Mouse (Mus musculus): ENCODE measurements around the gene Sgsm2. TPM values are rescaled to one million over a fixed set of nuclear protein-coding genes. Genes with fewer than 3 reads are reported as not detected.

The Sgsm2 gene
- polyA plus RNA-seq, 1 experiment from 2014 or later: 6.0 TPM

- H3K4me1 ChIP-seq (ENCODE audit: control insufficient read depth, insufficient read depth, low read length): 0 out of 2 replicates have a peak, but pooled peaks cover 3% of the 10 kb centered on the region
- WGBS: 78% methylated on average over 6 of the region's 6 CpGs
- no peaks in the 10 kb centered on the region for H3K9me3 ChIP-seq (replicated peaks; ENCODE audit: control insufficient read depth, low read length)
- H3K27ac ChIP-seq (ENCODE audit: low read length): no peak overlapping the region
- no peak overlapping the region for H3K9ac ChIP-seq (ENCODE audit: low read length)
- no peaks in the 10 kb centered on the region for H3K27me3 ChIP-seq (ENCODE audit: control insufficient read depth, insufficient read depth, low read length)
- no peak overlapping the region for H3K4me3 ChIP-seq (replicated peaks; ENCODE audit: low read length)
- no peak for ATAC-seq (ENCODE audit: insufficient read depth, low FRiP score)
- H3K4me2 ChIP-seq (ENCODE audit: low read depth, low read length): no peak overlapping the region
- H3K36me3 ChIP-seq (ENCODE audit: control insufficient read depth, insufficient read depth, low read length): no peaks in the 10 kb centered on the region
Measured at GRCm38 (mm10) chr11:74869603-74870002, 27.3 kb downstream of the Sgsm2 start.

GRCm38 (mm10) chr11:74868046-74868760, 28.7 kb downstream of the Sgsm2 start:
- Histone ChIP-seq H3K4me3 (replicated peaks; ENCODE audit: low read length) (no peak overlapping the region), H3K36me3 (ENCODE audit: control insufficient read depth, insufficient read depth, low read length) (no peaks in the 10 kb centered on the region), H3K9me3 (replicated peaks; ENCODE audit: control insufficient read depth, low read length) (no peaks in the 10 kb centered on the region), H3K4me2 (ENCODE audit: low read depth, low read length) (no peak overlapping the region), H3K4me1 (ENCODE audit: control insufficient read depth, insufficient read depth, low read length) (0 out of 2 replicates have a peak, but pooled peaks cover 3% of the 10 kb centered on the region), H3K27ac (ENCODE audit: low read length) (no peak overlapping the region), H3K9ac (ENCODE audit: low read length) (no peak overlapping the region), H3K27me3 (ENCODE audit: control insufficient read depth, insufficient read depth, low read length) (no peaks in the 10 kb centered on the region)
- ATAC-seq (ENCODE audit: insufficient read depth, low FRiP score): no peak
- WGBS: 91% methylated on average over 13 of the region's 13 CpGs

- no peak for ATAC-seq (ENCODE audit: insufficient read depth, low FRiP score)
Measured at GRCm38 (mm10) chr11:74867181-74867580, 29.7 kb downstream of the Sgsm2 start.

GRCm38 (mm10) chr11:74866640-74867039, 30.2 kb downstream of the Sgsm2 start:
- no peak overlapping the region for H3K4me2 ChIP-seq (ENCODE audit: low read depth, low read length)
- no peak overlapping the region for H3K9ac ChIP-seq (ENCODE audit: low read length)
- 70% methylated on average over 4 of the region's 4 CpGs for WGBS
- H3K36me3 ChIP-seq (ENCODE audit: control insufficient read depth, insufficient read depth, low read length): no peaks in the 10 kb centered on the region
- 0 out of 2 replicates have a peak, but pooled peaks cover 3% of the 10 kb centered on the region for H3K4me1 ChIP-seq (ENCODE audit: control insufficient read depth, insufficient read depth, low read length)
- H3K4me3 ChIP-seq (replicated peaks; ENCODE audit: low read length): no peak overlapping the region
- H3K27ac ChIP-seq (ENCODE audit: low read length): no peak overlapping the region
- H3K27me3 ChIP-seq (ENCODE audit: control insufficient read depth, insufficient read depth, low read length): no peaks in the 10 kb centered on the region
- peak; percentile 10; the same call in 1 of the 2 replicates for ATAC-seq (ENCODE audit: insufficient read depth, low FRiP score)
- H3K9me3 ChIP-seq (replicated peaks; ENCODE audit: control insufficient read depth, low read length): no peaks in the 10 kb centered on the region

More at GRCm38 (mm10) chr11:74867181-74867580, 29.7 kb downstream of the Sgsm2 start:
- 83% methylated on average over 2 of the region's 2 CpGs for WGBS
- Histone ChIP-seq H3K4me3 (replicated peaks; ENCODE audit: low read length) (no peak overlapping the region), H3K4me1 (ENCODE audit: control insufficient read depth, insufficient read depth, low read length) (0 out of 2 replicates have a peak, but pooled peaks cover 3% of the 10 kb centered on the region), H3K9me3 (replicated peaks; ENCODE audit: control insufficient read depth, low read length) (no peaks in the 10 kb centered on the region), H3K36me3 (ENCODE audit: control insufficient read depth, insufficient read depth, low read length) (no peaks in the 10 kb centered on the region), H3K27me3 (ENCODE audit: control insufficient read depth, insufficient read depth, low read length) (no peaks in the 10 kb centered on the region), H3K9ac (ENCODE audit: low read length) (no peak overlapping the region), H3K4me2 (ENCODE audit: low read depth, low read length) (no peak overlapping the region), H3K27ac (ENCODE audit: low read length) (no peak overlapping the region)

- Histone ChIP-seq H3K4me2 (ENCODE audit: low read depth, low read length) (no peak overlapping the region), H3K4me1 (ENCODE audit: control insufficient read depth, insufficient read depth, low read length) (no peaks in the 10 kb centered on the region), H3K27me3 (ENCODE audit: control insufficient read depth, insufficient read depth, low read length) (no peaks in the 10 kb centered on the region), H3K36me3 (ENCODE audit: control insufficient read depth, insufficient read depth, low read length) (no peaks in the 10 kb centered on the region), H3K9ac (ENCODE audit: low read length) (no peak overlapping the region), H3K4me3 (replicated peaks; ENCODE audit: low read length) (no peak overlapping the region), H3K27ac (ENCODE audit: low read length) (no peak overlapping the region), H3K9me3 (replicated peaks; ENCODE audit: control insufficient read depth, low read length) (no peaks in the 10 kb centered on the region)
- no peak for ATAC-seq (ENCODE audit: insufficient read depth, low FRiP score)
- WGBS: 80% methylated on average over 9 of the region's 9 CpGs
Measured at GRCm38 (mm10) chr11:74865252-74865651, 31.6 kb downstream of the Sgsm2 start.

- Histone ChIP-seq H3K4me3 (replicated peaks; ENCODE audit: low read length) (no peak overlapping the region), H3K9ac (ENCODE audit: low read length) (no peak overlapping the region), H3K4me1 (ENCODE audit: control insufficient read depth, insufficient read depth, low read length) (no peaks in the 10 kb centered on the region), H3K27ac (ENCODE audit: low read length) (no peak overlapping the region), H3K9me3 (replicated peaks; ENCODE audit: control insufficient read depth, low read length) (no peaks in the 10 kb centered on the region), H3K36me3 (ENCODE audit: control insufficient read depth, insufficient read depth, low read length) (no peaks in the 10 kb centered on the region), H3K4me2 (ENCODE audit: low read depth, low read length) (no peak overlapping the region), H3K27me3 (ENCODE audit: control insufficient read depth, insufficient read depth, low read length) (no peaks in the 10 kb centered on the region)
- WGBS: 85% methylated on average over 9 of the region's 9 CpGs
- no peak for ATAC-seq (ENCODE audit: insufficient read depth, low FRiP score)
Measured at GRCm38 (mm10) chr11:74864421-74864820, 32.4 kb downstream of the Sgsm2 start.

- Histone ChIP-seq H3K9me3 (replicated peaks; ENCODE audit: control insufficient read depth, low read length) (no peaks in the 10 kb centered on the region), H3K27me3 (ENCODE audit: control insufficient read depth, insufficient read depth, low read length) (no peaks in the 10 kb centered on the region), H3K4me3 (replicated peaks; ENCODE audit: low read length) (no peak overlapping the region), H3K36me3 (ENCODE audit: control insufficient read depth, insufficient read depth, low read length) (no peaks in the 10 kb centered on the region), H3K4me2 (ENCODE audit: low read depth, low read length) (no peak overlapping the region), H3K4me1 (ENCODE audit: control insufficient read depth, insufficient read depth, low read length) (no peaks in the 10 kb centered on the region), H3K9ac (ENCODE audit: low read length) (no peak overlapping the region), H3K27ac (ENCODE audit: low read length) (no peak overlapping the region)
- ATAC-seq (ENCODE audit: insufficient read depth, low FRiP score): no peak
- WGBS: 34% methylated on average over 11 of the region's 11 CpGs
Measured at GRCm38 (mm10) chr11:74863471-74863870, 33.4 kb downstream of the Sgsm2 start.

- H3K4me2 ChIP-seq (ENCODE audit: low read depth, low read length): no peak overlapping the region
- no peaks in the 10 kb centered on the region for H3K27me3 ChIP-seq (ENCODE audit: control insufficient read depth, insufficient read depth, low read length)
- no peak overlapping the region for H3K4me3 ChIP-seq (replicated peaks; ENCODE audit: low read length)
- no peaks in the 10 kb centered on the region for H3K36me3 ChIP-seq (ENCODE audit: control insufficient read depth, insufficient read depth, low read length)
- no peak overlapping the region for H3K27ac ChIP-seq (ENCODE audit: low read length)
- no peaks in the 10 kb centered on the region for H3K9me3 ChIP-seq (replicated peaks; ENCODE audit: control insufficient read depth, low read length)
- no peaks in the 10 kb centered on the region for H3K4me1 ChIP-seq (ENCODE audit: control insufficient read depth, insufficient read depth, low read length)
- no peak overlapping the region for H3K9ac ChIP-seq (ENCODE audit: low read length)
- no peak for ATAC-seq (ENCODE audit: insufficient read depth, low FRiP score)
- 71% methylated on average over 5 of the region's 5 CpGs for WGBS
Measured at GRCm38 (mm10) chr11:74862129-74862528, 34.7 kb downstream of the Sgsm2 start.

GRCm38 (mm10) chr11:74857756-74858155, 39.1 kb downstream of the Sgsm2 start:
- H3K4me3 ChIP-seq (replicated peaks; ENCODE audit: low read length): no peak overlapping the region
- no peaks in the 10 kb centered on the region for H3K9me3 ChIP-seq (replicated peaks; ENCODE audit: control insufficient read depth, low read length)
- WGBS: 86% methylated on average over 9 of the region's 9 CpGs
- no peaks in the 10 kb centered on the region for H3K27me3 ChIP-seq (ENCODE audit: control insufficient read depth, insufficient read depth, low read length)
- no peak overlapping the region for H3K27ac ChIP-seq (ENCODE audit: low read length)
- H3K36me3 ChIP-seq (ENCODE audit: control insufficient read depth, insufficient read depth, low read length): no peaks in the 10 kb centered on the region
- no peak for ATAC-seq (ENCODE audit: insufficient read depth, low FRiP score)
- no peak overlapping the region for H3K4me2 ChIP-seq (ENCODE audit: low read depth, low read length)
- H3K4me1 ChIP-seq (ENCODE audit: control insufficient read depth, insufficient read depth, low read length): no peaks in the 10 kb centered on the region
- no peak overlapping the region for H3K9ac ChIP-seq (ENCODE audit: low read length)

Measured in stomach, embryonic 16.5 days (tissue).